Mouse (Mus musculus) heart, adult 2 months (tissue): ENCODE measurements around the gene Agpat2.

Experiments
- CTCF ChIP-seq: fragments of 200-600 bp; IDR thresholded peaks from 2 replicates; pipeline ENCODE4 v1.8.1; 2022; ENCODE audit warnings: antibody characterized with exemption, mild to moderate bottlenecking, moderate library complexity
- EP300 ChIP-seq: fragments of 200-500 bp; IDR thresholded peaks from 2 replicates; pipeline ENCODE4 v1.6.1; 2011; ENCODE audit warnings: low read depth, low read length, control low read depth; ENCODE audit not compliant: insufficient read depth

GRCm38 (mm10) chr2:26638572-26638971, 34.4 kb upstream of the Agpat2 start:
- no peak for TF ChIP-seq CTCF
- no peak for TF ChIP-seq EP300
